Mouse (Mus musculus) limb, embryonic 15.5 days (tissue): ENCODE data around the gene Lgals4. TPM values are rescaled to one million over a fixed set of nuclear protein-coding genes. Genes with fewer than 3 reads are reported as not detected.

Experiments used
- ATAC-seq: fragments of 200-750 bp; cut with Nextera tagmentation; 2 replicates; pipeline ENCODE4 v1.8.0; 2017; ENCODE audit warnings: low read depth, moderate TSS enrichment; ENCODE audit not compliant: insufficient number of reproducible peaks, low FRiP score, low TSS enrichment
- H3K27ac ChIP-seq: fragments of 300-500 bp; sonication (generic); 2 replicates; pipeline ENCODE4 v1.5.1; 2015; ENCODE audit warnings: moderate library complexity, mild to moderate bottlenecking, inconsistent platforms
- H3K27me3 ChIP-seq: fragments of 300-500 bp; sonication (generic); 2 replicates; pipeline ENCODE4 v1.6.1; 2015; ENCODE audit warnings: inconsistent platforms
- H3K36me3 ChIP-seq: fragments of 300-500 bp; sonication (generic); 2 replicates; pipeline ENCODE4 v1.6.1; 2015; ENCODE audit warnings: inconsistent platforms
- H3K4me1 ChIP-seq: fragments of 300-500 bp; sonication (generic); 2 replicates; pipeline ENCODE4 v1.6.1; 2015; ENCODE audit warnings: inconsistent platforms
- H3K4me2 ChIP-seq: fragments of 300-500 bp; sonication (generic); 2 replicates; pipeline ENCODE4 v1.6.1; 2015; ENCODE audit warnings: mild to moderate bottlenecking, inconsistent platforms
- H3K4me3 ChIP-seq: fragments of 300-500 bp; sonication (generic); 2 replicates; pipeline ENCODE4 v1.5.1; 2015; ENCODE audit warnings: mild to moderate bottlenecking, inconsistent platforms
- H3K9ac ChIP-seq: fragments of 300-500 bp; sonication (generic); 2 replicates; pipeline ENCODE4 v1.6.1; 2015; ENCODE audit warnings: inconsistent platforms
- H3K9me3 ChIP-seq: fragments of 300-500 bp; sonication (generic); 2 replicates; pipeline ENCODE4 v1.6.1; 2016; ENCODE audit warnings: inconsistent platforms
- WGBS: fragments of 180-500 bp; shearing (Covaris S2); methylation state at CpG from one replicate; pipeline ENCODE4 v1.1.7; 2015; 5-methylcytosine and 5-hydroxymethylcytosine counted together
- polyA plus RNA-seq: library from polyadenylated mRNA; unstranded; fragments of >200 nt; fragmentation: Nextera tagmentation; extraction: Ambion mirVana; gene quantifications from 2 replicates; pipeline ENCODE4 v1.2.1, GENCODE M21; 2015

Lgals4 gene
- polyA plus RNA-seq, 1 experiment from 2014 or later: 11.6 TPM

DNA sequence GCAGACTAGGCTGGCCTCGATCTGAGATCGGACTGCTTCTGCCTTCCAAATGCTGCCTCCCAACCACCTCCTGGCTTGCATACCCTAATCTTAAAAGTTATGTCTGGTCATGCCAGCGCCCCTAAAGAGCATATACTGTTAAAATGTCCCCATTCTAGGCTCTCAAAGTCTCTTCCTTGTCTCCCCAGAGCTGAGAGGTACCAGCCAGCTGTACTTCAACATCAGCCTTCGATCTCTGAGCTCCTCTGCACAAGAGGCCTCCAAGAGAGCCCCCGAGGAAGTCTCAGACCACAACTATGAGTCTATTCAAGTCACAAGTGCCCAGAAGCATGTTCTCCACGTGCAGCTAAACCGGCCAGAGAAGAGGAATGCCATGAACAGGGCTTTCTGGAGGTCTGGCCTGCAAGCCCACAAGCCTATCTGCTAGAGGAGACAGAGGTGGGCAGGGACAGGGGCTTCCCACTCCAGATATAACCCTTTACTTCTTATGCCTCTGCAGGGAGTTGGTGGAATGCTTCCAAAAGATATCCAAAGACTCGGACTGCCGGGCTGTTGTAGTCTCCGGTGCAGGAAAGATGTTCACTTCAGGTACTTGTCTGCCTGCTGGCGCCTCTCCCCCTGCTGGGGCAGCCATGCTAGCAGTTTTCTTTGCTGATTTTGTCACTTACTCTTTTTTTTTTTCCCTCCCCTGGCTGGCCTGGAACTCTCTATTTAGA lies 7.8 kb upstream of the Lgals4 start:
- Histone ChIP-seq H3K36me3 (peaks cover 42% of the 10 kb centered on the region), H3K27ac (peak overlapping the region; percentile 92), H3K27me3 (no peaks in the 10 kb centered on the region), H3K4me2 (peak overlapping the region; percentile 52), H3K9ac (peak overlapping the region; percentile 52), H3K4me1 (peaks cover 23% of the 10 kb centered on the region), H3K9me3 (no peaks in the 10 kb centered on the region), H3K4me3 (peak overlapping the region; percentile 49)
- 39% methylated on average over 11 of the region's 11 CpGs for WGBS
- no peak for ATAC-seq

DNA sequence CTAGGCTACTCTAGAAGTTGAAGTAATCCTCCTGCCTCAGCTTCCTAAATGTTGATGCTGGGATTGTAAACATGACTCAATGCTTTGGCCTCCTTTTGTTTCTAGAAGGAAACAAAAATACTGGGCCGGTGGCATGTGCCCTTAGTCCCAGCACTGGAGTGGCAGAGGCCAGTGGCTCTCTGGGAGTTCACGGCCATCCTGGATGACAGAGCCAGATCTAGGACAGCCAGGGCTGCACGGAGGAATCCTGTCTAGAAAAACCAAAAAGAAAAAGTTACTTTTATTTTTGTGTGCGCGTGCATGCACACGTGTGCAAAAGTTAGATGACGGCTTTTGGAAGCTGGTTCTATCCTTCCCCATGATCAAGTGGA lies 7.3 kb upstream of the Lgals4 start:
- Histone ChIP-seq H3K4me3 (peak overlapping the region; percentile 49), H3K27ac (peak overlapping the region; percentile 92), H3K9ac (no peak overlapping the region)

DNA sequence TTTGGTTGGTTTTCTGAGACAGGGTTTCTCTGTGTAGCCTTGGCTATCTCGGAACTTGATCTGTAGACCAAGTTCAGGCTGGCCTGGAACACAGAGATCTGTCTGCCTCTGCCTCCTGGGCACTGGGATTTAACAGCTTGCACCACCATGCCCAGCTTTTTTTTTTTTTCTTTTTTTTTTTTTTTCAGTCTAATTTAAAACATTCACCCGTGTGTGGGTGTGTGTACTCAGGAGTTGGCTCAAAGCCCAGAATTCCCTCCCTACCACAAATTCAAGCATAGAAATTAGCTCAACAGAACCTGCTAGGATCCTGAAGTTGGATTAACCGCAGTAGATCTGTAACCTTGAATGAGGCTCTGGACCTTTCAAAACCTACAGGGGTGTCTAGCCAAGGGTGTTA lies 6.3 kb upstream of the Lgals4 start:
- Histone ChIP-seq H3K27ac (no peak overlapping the region), H3K4me3 (no peak overlapping the region), H3K9ac (no peak overlapping the region), H3K36me3 (peaks cover 42% of the 10 kb centered on the region), H3K27me3 (no peaks in the 10 kb centered on the region), H3K4me2 (no peak overlapping the region), H3K9me3 (no peaks in the 10 kb centered on the region), H3K4me1 (peaks cover 19% of the 10 kb centered on the region)
- WGBS: 39% methylated on average over 3 of the region's 3 CpGs
- no peak for ATAC-seq

More for the DNA sequence above, 7.3 kb upstream of the Lgals4 start:
- Histone ChIP-seq H3K27me3 (no peaks in the 10 kb centered on the region), H3K4me2 (peak overlapping the region; percentile 52; the same call in 1 of the 2 replicates), H3K9me3 (no peaks in the 10 kb centered on the region), H3K4me1 (peaks cover 22% of the 10 kb centered on the region), H3K36me3 (peaks cover 42% of the 10 kb centered on the region)
- WGBS: 88% methylated on average over 7 of the region's 7 CpGs
- no peak for ATAC-seq

DNA sequence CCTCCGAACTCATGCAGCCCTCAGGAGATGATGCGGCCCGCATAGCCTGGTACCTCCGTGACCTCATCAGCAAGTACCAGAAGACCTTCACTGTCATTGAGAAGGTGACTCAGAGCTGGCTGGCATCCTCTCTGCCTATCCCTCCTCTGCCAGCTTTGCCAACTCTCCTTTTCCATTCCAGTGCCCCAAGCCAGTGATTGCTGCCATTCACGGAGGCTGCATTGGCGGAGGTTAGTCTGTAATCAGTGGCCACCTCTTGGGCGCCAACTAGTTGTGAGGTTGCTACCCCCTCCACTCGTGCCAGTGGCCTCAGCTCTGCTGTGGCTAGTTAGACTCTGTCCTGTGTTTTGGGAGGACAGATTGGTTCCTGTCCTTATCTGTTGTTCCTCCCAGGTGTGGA lies 3.8 kb upstream of the Lgals4 start:
- H3K4me2 ChIP-seq: no peak overlapping the region
- WGBS: 92% methylated on average over 8 of the region's 8 CpGs
- no peak for ATAC-seq
- H3K4me3 ChIP-seq: no peak overlapping the region
- peaks cover 34% of the 10 kb centered on the region for H3K36me3 ChIP-seq
- H3K27ac ChIP-seq: no peak overlapping the region
- no peak overlapping the region for H3K9ac ChIP-seq
- H3K27me3 ChIP-seq: no peaks in the 10 kb centered on the region
- no peaks in the 10 kb centered on the region for H3K9me3 ChIP-seq
- peaks cover 12% of the 10 kb centered on the region for H3K4me1 ChIP-seq

DNA sequence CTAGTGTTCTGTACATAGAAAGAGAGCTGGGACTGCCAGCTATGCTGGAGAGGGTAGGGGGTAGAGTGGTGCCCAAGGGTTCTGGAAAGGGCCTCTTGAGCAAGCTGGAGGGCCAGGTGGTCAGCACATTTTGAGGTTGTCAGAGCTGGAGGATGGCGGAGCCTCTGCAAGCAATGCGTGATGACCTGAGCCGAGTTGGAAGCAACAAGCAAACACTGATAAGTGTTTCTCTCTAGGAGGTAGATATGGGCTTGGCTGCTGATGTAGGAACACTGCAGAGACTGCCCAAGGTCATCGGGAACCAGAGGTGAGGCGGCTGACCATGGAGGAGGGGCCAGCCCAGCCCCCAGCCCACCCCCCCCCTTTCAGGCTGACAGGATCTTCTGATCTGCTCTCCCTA lies 2.7 kb upstream of the Lgals4 start:
- Histone ChIP-seq H3K9me3 (no peaks in the 10 kb centered on the region), H3K27me3 (no peaks in the 10 kb centered on the region), H3K4me1 (peaks cover 9% of the 10 kb centered on the region), H3K4me3 (no peak overlapping the region), H3K4me2 (no peak overlapping the region), H3K36me3 (peaks cover 34% of the 10 kb centered on the region), H3K9ac (no peak overlapping the region), H3K27ac (no peak overlapping the region)
- WGBS: 89% methylated on average over 5 of the region's 5 CpGs
- ATAC-seq: no peak

DNA sequence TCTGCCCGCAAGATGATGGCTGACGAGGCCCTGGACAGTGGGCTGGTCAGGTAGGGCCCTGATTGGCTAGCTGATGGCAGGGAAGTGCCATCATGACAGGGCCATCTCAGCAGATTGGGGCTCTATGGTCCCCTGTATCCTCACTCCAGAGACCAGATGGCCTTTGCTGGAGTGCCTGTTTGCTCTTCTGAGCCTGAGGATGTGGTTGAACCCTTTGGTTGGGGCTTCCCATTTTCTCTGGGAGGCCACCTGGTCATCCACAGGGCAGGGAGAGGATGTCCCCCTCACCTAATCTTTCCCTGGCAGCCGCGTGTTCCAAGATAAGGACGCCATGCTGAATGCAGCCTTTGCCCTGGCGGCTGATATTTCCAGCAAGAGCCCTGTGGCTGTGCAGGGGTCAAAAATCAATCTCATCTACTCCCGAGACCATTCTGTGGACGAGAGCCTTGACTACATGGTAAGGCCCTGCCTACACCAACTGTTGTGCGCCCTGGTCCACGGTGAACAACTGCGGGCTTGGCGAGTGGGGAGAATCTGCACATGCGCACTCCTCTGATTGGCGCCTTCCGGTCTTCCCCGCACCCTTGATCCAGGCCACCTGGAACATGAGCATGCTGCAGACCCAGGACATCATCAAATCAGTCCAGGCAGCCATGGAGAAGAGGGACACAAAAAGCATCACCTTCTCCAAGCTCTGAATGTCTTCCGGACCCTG lies 2.1 kb upstream of the Lgals4 start:
- WGBS: 90% methylated on average over 17 of the region's 17 CpGs
- Histone ChIP-seq H3K4me1 (peaks cover 3% of the 10 kb centered on the region; the same call in 1 of the 2 replicates), H3K9ac (no peak overlapping the region), H3K27me3 (no peaks in the 10 kb centered on the region), H3K4me2 (no peak overlapping the region), H3K27ac (no peak overlapping the region), H3K4me3 (no peak overlapping the region), H3K36me3 (peaks cover 34% of the 10 kb centered on the region), H3K9me3 (no peaks in the 10 kb centered on the region)
- ATAC-seq: no peak

DNA sequence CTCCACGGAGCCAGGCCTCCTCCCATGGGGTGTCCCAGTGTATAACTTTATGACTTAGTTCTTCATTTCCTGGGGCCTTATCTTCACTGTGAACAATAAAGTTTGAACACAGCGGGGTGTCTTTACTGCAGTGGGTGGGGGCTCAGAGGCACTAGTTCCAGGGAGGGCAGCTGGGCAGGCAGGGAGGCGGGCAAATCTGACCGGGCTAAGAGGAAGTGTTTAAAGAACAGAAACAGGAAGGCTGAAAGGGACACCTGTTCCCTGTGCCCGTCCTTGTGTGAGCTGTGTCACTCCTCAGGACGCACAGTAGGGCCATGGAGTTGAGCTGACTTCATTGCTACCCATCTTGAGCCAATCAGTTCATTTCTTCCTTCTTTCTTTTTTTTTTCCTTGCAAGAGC lies 1.5 kb upstream of the Lgals4 start:
- Histone ChIP-seq H3K9me3 (no peaks in the 10 kb centered on the region), H3K4me1 (0 out of 2 replicates have a peak, but pooled peaks cover 2% of the 10 kb centered on the region), H3K27ac (no peak overlapping the region), H3K27me3 (no peaks in the 10 kb centered on the region), H3K4me2 (no peak overlapping the region), H3K4me3 (no peak overlapping the region), H3K9ac (no peak overlapping the region), H3K36me3 (peaks cover 34% of the 10 kb centered on the region)
- ATAC-seq: no peak
- WGBS: 63% methylated on average over 6 of the region's 6 CpGs

DNA sequence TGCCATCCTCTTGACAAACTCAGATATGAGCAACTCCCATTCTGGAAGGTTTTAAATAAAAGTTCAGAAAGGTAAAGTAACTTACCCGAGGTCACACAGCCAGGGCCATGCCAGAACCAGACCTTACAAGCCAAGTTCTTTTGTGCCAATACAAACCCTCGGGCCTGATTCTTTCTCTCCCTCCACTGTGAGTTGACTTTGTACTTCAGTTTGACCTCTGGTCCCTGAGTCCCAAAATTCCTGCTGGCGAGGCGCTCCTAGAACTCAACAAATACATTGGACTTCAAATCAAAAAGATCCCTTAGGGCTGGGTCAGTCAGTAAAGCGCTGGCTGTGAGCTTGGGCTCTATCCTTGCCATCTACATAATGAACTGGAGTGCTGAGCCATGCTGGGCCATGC lies 3.3 kb downstream of the Lgals4 start:
- WGBS: 86% methylated on average over 5 of the region's 5 CpGs
- Histone ChIP-seq H3K4me1 (no peaks in the 10 kb centered on the region), H3K4me2 (no peak overlapping the region), H3K27ac (no peak overlapping the region), H3K4me3 (no peak overlapping the region), H3K36me3 (peaks cover 5% of the 10 kb centered on the region), H3K9ac (no peak overlapping the region), H3K27me3 (no peaks in the 10 kb centered on the region), H3K9me3 (no peaks in the 10 kb centered on the region)
- ATAC-seq: no peak

DNA sequence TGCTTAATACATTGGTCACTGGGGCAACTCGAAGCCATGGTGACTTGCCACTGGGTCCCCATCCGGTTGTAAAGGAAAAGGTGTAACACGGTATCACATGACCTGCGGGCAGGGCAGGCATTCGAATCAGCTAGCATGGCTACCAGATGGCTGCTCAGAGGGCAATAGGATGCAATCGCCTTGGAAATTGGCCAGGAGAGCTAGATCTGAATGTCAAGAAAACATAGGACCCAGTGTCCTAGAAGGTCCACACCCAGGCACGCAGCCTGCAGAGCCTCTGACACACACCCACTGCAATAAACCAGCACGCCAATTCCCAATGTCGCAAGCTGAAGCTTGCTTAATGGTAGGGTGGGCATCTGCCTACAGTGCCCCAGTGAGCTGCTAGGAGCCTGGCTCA lies 4.7 kb downstream of the Lgals4 start:
- Histone ChIP-seq H3K4me2 (no peak overlapping the region), H3K27me3 (no peaks in the 10 kb centered on the region), H3K4me1 (no peaks in the 10 kb centered on the region), H3K9ac (no peak overlapping the region), H3K36me3 (no peaks in the 10 kb centered on the region), H3K9me3 (no peaks in the 10 kb centered on the region), H3K27ac (0 out of 2 replicates have a peak overlapping the region, but pooled peaks have one; percentile 27), H3K4me3 (no peak overlapping the region)
- WGBS: 59% methylated on average over 9 of the region's 9 CpGs
- ATAC-seq: peak; percentile 45; the same call in 1 of the 2 replicates

DNA sequence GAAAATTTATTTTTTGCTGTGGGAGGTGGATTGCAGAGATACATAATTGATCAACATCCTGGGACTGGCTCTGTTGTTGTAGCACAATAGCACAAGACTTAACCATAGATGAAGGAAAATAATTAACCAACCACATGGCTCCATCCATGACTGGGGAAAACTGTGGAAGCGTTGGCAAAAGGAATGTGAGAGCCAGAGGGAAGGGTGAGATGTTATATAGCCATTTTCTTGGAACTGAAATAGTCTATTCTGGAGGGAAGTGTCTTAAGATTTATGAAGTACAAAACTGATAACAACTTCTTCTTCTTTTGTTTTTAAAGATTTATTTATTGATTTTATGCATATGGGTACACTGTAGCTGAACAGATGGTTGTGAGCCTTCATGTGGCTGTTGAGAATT lies 13.6 kb downstream of the Lgals4 start:
- 64% methylated on average over 1 of the region's 1 CpGs for WGBS
- Histone ChIP-seq H3K9me3 (no peaks in the 10 kb centered on the region), H3K9ac (no peak overlapping the region), H3K4me3 (no peak overlapping the region), H3K27ac (no peak overlapping the region), H3K36me3 (no peaks in the 10 kb centered on the region), H3K4me2 (no peak overlapping the region), H3K27me3 (no peaks in the 10 kb centered on the region), H3K4me1 (peaks cover 15% of the 10 kb centered on the region)
- no peak for ATAC-seq

DNA sequence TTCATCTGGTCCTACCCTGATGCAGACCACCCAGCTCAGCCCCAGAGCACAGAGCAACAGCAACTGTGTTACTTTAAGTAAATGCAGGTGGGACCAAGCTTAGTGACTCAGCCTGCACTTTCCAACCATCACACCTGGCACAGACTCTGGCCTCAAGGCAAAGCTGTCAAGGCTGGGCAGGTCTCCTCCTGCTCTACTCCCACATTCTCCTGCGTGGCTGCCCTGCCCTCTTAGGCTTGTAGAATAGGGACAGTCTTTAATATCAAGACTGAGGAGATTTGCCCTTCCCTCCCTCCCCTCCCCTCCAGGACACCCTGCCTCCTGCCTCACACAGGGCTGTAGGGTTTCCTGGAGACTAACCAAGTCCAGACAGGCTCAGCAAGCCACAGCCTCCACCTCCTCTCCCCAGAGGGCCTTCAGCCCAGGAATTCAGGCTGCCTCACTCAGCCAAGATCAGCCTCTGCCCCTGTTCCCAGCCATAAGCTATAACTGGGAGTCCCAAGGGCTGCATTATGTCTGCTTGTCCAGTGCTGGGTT lies 16.1 kb downstream of the Lgals4 start:
- Histone ChIP-seq H3K4me1 (peaks cover 15% of the 10 kb centered on the region), H3K9ac (no peak overlapping the region), H3K27me3 (no peaks in the 10 kb centered on the region), H3K36me3 (no peaks in the 10 kb centered on the region), H3K27ac (peak overlapping the region; percentile 83), H3K4me2 (peak overlapping the region; percentile 14), H3K4me3 (no peak overlapping the region), H3K9me3 (no peaks in the 10 kb centered on the region)
- peak; percentile 78 for ATAC-seq
- WGBS: 12% methylated on average over 1 of the region's 1 CpGs

DNA sequence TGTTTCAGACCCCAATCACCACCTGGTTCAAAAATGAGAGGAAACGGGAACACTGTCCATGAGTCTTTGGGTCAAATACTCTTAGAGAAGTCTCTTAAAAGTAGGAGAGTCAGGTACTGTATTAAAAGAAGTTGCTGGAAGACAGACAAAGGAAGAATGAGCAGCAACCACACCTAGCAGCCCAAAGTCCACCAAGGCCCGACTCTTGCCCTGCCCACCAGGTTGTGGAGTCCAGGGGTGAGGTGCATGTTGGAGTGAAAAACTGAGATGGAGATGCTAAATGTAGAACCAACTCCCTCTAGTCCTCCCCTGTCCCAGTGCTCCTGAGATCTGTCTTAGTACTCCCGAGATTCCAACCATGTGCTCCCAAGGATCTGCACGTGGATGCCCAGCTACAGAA lies 17.0 kb downstream of the Lgals4 start:
- H3K4me2 ChIP-seq: no peak overlapping the region
- H3K4me1 ChIP-seq: peaks cover 15% of the 10 kb centered on the region
- no peak for ATAC-seq
- no peaks in the 10 kb centered on the region for H3K9me3 ChIP-seq
- no peak overlapping the region for H3K4me3 ChIP-seq
- peak overlapping the region; percentile 83 for H3K27ac ChIP-seq
- H3K36me3 ChIP-seq: no peaks in the 10 kb centered on the region
- no peak overlapping the region for H3K9ac ChIP-seq
- WGBS: 79% methylated on average over 4 of the region's 4 CpGs
- H3K27me3 ChIP-seq: no peaks in the 10 kb centered on the region
